Mouse (Mus musculus) spleen, adult 2 months (tissue): ENCODE results near the gene Nsun2. TPM values are rescaled to one million over a fixed set of nuclear protein-coding genes. Genes with fewer than 3 reads are reported as not detected.

Experiments used
- DNase-seq, 2 experiments: peaks; one replicate each; pipeline versions ENCODE4 v3.0.0 to v3.0.0-alpha.2; 2012 to 2021; ENCODE audit warnings: low spot score in 2 of 2, low read depth in 1 of 2
- H3K27ac ChIP-seq: fragments of 200-500 bp; 2 replicates; pipeline ENCODE4 v1.5.1; 2012; ENCODE audit warnings: low read length, inconsistent platforms; ENCODE audit not compliant: insufficient read depth
- H3K27me3 ChIP-seq: fragments of 200-500 bp; 2 replicates; pipeline ENCODE4 v1.6.1; 2012; ENCODE audit warnings: mild to moderate bottlenecking, moderate library complexity, low read length, inconsistent platforms; ENCODE audit not compliant: control insufficient read depth, insufficient read depth
- H3K36me3 ChIP-seq: fragments of 200-500 bp; 2 replicates; pipeline ENCODE4 v1.6.1; 2012; ENCODE audit warnings: mild to moderate bottlenecking, low read length, inconsistent platforms; ENCODE audit not compliant: control insufficient read depth, insufficient read depth
- H3K4me1 ChIP-seq: fragments of 200-500 bp; 2 replicates; pipeline ENCODE4 v1.6.1; 2011; ENCODE audit warnings: inconsistent platforms; ENCODE audit not compliant: control insufficient read depth, insufficient read depth, insufficient read length
- H3K4me3 ChIP-seq: fragments of 200-500 bp; 2 replicates; pipeline ENCODE4 v1.5.1; 2011; ENCODE audit warnings: mild to moderate bottlenecking, inconsistent platforms; ENCODE audit not compliant: insufficient read depth, insufficient read length; ENCODE audit errors: extremely low read depth
- CTCF ChIP-seq: fragments of 200-500 bp; IDR thresholded peaks from 2 replicates; pipeline ENCODE4 v1.5.1; 2011; ENCODE audit warnings: mild to moderate bottlenecking, inconsistent platforms; ENCODE audit not compliant: insufficient read depth, insufficient read length, insufficient replicate concordance; ENCODE audit errors: extremely low read depth
- POLR2A ChIP-seq: fragments of 200-500 bp; IDR thresholded peaks from 2 replicates; pipeline ENCODE4 v1.6.1; 2011; ENCODE audit warnings: low read depth, low read length, inconsistent platforms
- WGBS: fragments of 180-500 bp; shearing (Covaris S2); methylation state at CpG from one replicate; pipeline ENCODE4 v1.1.7; 2018; 5-methylcytosine and 5-hydroxymethylcytosine counted together
- polyA plus RNA-seq: library from polyadenylated mRNA; depleted of rRNA; stranded (reverse); fragments of >200 nt; gene quantifications from 2 replicates; pipeline ENCODE4 v1.2.3, GENCODE M21; 2012

Gene Nsun2
- polyA plus RNA-seq, 1 experiment: 43.2 TPM

DNA sequence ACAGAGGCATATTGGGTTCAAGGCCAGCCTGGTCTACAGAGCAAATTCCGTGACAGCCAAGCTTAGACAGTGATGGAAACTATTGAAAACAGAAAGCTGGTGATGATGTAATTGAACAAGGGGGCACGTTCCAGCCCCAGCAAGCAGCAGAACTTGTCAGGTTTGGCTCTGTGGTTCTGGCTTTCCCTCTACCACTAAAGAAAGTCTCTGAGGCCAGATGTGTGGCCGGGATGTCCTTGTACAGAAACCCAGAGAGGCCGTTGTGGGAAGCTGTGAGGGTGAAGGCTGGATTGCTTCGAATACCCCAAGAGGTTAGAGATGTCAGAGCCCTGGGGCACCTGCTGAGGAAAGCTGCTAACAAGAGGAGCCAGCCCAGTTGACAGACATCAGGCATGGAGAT lies 105.7 kb downstream of the Nsun2 start:
- Histone ChIP-seq H3K4me1 (no peaks in the 10 kb centered on the region), H3K27ac (no peak overlapping the region), H3K36me3 (peaks cover 29% of the 10 kb centered on the region), H3K27me3 (no peaks in the 10 kb centered on the region), H3K4me3 (no peak overlapping the region)
- TF ChIP-seq POLR2A (no peak), CTCF (no peak)
- DNase-seq: no peak
- 88% methylated on average over 5 of the region's 5 CpGs for WGBS

DNA sequence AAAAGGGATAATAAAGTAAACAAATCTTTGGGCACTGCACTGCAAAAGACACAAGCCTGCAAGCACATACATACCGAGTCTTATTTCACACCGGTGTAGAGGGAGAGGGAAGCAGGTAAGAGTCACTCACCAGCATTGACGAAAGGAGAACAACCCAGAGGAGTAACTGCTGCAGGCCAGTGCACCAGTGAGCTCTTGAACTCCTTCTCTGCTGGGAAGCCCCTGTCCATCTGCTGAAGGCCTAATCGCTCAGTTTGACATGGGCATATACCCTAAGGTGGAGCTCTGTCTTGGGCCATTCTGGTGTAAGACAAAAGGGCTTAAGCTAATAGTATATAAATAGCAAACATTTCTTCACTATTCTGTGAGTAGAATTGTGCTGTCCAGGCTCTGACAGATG lies 106.6 kb downstream of the Nsun2 start:
- DNase-seq: no peak
- 96% methylated on average over 4 of the region's 4 CpGs for WGBS
- Histone ChIP-seq H3K4me1 (no peaks in the 10 kb centered on the region), H3K4me3 (no peak overlapping the region), H3K36me3 (peaks cover 20% of the 10 kb centered on the region), H3K27me3 (no peaks in the 10 kb centered on the region), H3K27ac (no peak overlapping the region)
- no peak for TF ChIP-seq CTCF
- TF ChIP-seq POLR2A: no peak

DNA sequence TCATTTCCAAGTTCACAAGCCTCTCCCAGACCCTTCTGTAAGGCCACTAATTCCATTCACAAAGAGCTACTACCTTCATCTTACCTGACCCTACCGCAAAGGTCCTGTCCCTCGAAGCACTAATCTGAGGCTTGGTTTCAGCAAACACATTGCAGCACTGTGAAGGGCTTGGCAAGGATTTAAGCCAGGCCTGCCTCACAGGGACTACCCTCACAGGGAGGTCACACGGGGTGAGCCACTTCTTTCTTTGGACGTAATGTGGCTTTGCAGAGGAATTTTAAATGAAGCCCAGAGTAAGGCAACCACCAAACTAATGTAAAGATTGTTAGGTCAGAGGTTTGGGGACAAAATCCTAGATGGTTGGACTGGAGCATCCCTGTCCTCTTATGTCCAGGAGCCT lies 107.0 kb downstream of the Nsun2 start:
- H3K27me3 ChIP-seq: no peaks in the 10 kb centered on the region
- H3K36me3 ChIP-seq: peaks cover 17% of the 10 kb centered on the region
- no peak overlapping the region for H3K27ac ChIP-seq
- H3K4me3 ChIP-seq: no peak overlapping the region
- H3K4me1 ChIP-seq: no peaks in the 10 kb centered on the region
- WGBS: 91% methylated on average over 4 of the region's 4 CpGs
- TF ChIP-seq POLR2A: no peak
- no peak for TF ChIP-seq CTCF
- no peak for DNase-seq

DNA sequence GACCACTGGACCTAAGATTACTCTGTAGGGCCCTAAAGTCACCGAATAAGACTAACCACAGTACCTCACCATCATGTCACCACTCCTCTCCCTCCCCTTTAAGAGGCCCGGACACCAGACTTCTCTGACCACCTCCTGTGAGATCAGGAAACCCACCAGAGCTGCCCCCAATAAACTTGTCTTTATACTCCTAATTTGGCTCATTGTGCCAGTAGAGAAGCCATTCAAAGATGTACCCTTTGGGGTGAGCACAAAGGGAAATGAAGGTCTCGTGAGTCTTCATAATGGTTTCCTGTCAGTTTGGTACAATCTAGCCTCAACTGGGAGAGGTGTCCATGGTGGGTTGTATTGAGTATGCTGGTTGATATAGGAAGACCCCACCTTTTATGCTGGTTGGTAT lies 107.5 kb downstream of the Nsun2 start:
- H3K4me3 ChIP-seq: no peak overlapping the region
- no peak overlapping the region for H3K27ac ChIP-seq
- WGBS: 75% methylated on average over 3 of the region's 3 CpGs
- DNase-seq: no peak
- H3K36me3 ChIP-seq: peaks cover 13% of the 10 kb centered on the region
- TF ChIP-seq CTCF (no peak), POLR2A (no peak)
- no peaks in the 10 kb centered on the region for H3K27me3 ChIP-seq
- H3K4me1 ChIP-seq: no peaks in the 10 kb centered on the region

DNA sequence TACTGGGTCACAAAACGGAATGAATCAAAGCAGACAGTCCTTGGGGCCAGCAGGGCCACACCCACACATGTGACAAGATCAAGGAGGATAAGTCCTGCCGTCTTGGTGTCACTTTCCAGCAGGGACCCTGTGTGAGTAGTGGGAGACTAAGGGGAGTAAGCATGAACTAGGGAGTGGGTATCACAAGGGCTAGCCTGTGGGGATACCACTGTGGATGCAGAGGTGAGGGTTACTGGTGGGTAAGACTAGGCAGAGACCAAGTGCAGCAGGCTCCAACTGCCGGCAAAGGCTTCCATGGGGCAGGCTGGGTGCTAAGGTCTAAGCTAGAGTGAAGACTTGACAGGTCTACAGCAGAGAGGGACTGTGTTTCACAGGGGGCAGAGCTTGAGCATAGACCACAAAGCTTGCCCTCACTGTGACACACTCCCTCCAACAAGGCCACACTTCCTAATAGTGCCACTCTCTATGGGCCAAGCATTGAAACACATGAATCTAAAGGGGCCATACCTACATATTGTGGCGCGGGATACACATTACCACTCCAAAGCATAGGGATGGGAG lies 109.2 kb downstream of the Nsun2 start:
- Histone ChIP-seq H3K27ac (no peak overlapping the region), H3K4me1 (no peaks in the 10 kb centered on the region), H3K4me3 (no peak overlapping the region), H3K27me3 (no peaks in the 10 kb centered on the region), H3K36me3 (peaks cover 8% of the 10 kb centered on the region)
- TF ChIP-seq POLR2A: no peak
- no peak for TF ChIP-seq CTCF
- DNase-seq: no peak
- WGBS: 84% methylated on average over 5 of the region's 5 CpGs

DNA sequence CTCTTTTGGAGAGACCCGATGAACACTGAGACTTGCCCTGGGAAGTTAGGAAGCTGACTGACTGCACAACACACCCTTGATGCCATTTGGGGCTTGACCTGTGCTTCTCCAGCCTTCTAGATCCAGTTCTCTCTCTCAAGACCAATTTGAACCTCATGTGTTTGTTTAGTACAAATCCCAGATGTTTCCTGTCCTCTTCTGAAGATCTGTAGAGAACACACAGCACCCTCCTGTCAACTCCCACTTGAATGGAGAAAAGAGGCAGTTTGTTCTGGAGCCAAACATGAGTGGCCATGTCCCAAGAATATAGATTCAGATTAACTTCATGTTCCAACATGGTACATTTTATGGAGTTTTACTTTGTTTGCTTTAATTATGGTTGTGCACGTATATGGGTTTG lies 110.4 kb downstream of the Nsun2 start:
- TF ChIP-seq CTCF (no peak), POLR2A (no peak)
- no peak for DNase-seq
- Histone ChIP-seq H3K36me3 (peaks cover 4% of the 10 kb centered on the region; the same call in 1 of the 2 replicates), H3K27ac (no peak overlapping the region), H3K4me3 (no peak overlapping the region), H3K4me1 (no peaks in the 10 kb centered on the region), H3K27me3 (no peaks in the 10 kb centered on the region)
- 81% methylated on average over 2 of the region's 2 CpGs for WGBS

DNA sequence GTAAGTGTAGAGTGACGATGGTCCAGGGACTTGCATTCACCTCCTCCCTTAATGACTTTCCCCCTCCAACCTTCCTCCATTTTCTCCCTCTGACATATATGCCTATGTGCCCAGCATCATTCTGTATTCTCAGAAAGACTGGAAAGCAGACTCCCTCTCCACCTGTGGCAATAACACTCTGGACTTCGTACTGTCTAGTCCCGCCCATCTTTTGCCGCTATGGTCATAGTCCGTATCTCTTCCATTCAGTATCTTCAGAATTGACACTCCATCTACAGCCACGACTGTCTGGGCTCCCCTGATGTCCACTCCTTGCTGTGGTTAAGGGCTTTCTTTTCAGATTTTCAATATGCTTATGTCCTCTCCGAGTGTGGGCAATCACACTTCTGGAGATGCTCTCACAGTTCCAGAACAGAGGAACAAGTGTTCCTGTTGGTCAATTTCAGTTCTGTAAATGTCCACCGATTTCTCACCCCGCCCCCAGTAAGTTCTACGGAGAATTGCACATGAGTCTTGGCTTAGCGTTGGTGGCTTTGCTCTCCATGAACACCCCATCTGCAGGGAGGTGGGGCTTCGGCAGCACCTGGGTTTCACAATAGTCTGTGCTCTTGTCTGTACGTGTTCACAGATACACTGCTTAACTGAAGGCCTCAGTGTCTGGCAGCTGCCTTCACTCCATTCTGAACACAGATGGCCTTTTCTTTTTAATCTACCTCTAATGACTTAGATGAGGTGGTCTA lies 111.1 kb downstream of the Nsun2 start:
- peaks cover 2% of the 10 kb centered on the region; the same call in 1 of the 2 replicates for H3K36me3 ChIP-seq
- H3K27ac ChIP-seq: no peak overlapping the region
- WGBS: 82% methylated on average over 13 of the region's 13 CpGs
- no peak for DNase-seq
- H3K4me3 ChIP-seq: no peak overlapping the region
- TF ChIP-seq CTCF (no peak), POLR2A (no peak)
- no peaks in the 10 kb centered on the region for H3K27me3 ChIP-seq
- no peaks in the 10 kb centered on the region for H3K4me1 ChIP-seq
